Mouse (Mus musculus): ENCODE measurements at regions not wholly inside any gene's neighbourhood (a gene's known extent, or its start where the extent isn't known, plus 50 kb on each side); places are given as distances from the start of the nearest gene placed in this dataset.

GRCm38 (mm10) chr15:97465366-97465765, 218.3 kb upstream of the Amigo2 start:
- Histone ChIP-seq H3K36me3 (no peaks in the 10 kb centered on the region), H3K4me2 (no peak overlapping the region), H3K27ac (no peak overlapping the region), H3K27me3 (no peaks in the 10 kb centered on the region), H3K9ac (no peak overlapping the region), H3K9me3 (replicated peaks) (no peaks in the 10 kb centered on the region), H3K4me3 (replicated peaks) (no peak overlapping the region), H3K4me1 (peaks cover 7% of the 10 kb centered on the region)
- 76% methylated on average over 8 of the region's 8 CpGs for WGBS
- no peak for ATAC-seq (replicated peaks; ENCODE audit: low FRiP score)

- no peak for ATAC-seq (replicated peaks; ENCODE audit: low FRiP score)
- Histone ChIP-seq H3K36me3 (no peaks in the 10 kb centered on the region), H3K27me3 (no peaks in the 10 kb centered on the region), H3K9me3 (replicated peaks) (no peaks in the 10 kb centered on the region), H3K4me2 (no peak overlapping the region), H3K4me3 (replicated peaks) (no peak overlapping the region), H3K27ac (no peak overlapping the region), H3K4me1 (peaks cover 7% of the 10 kb centered on the region), H3K9ac (no peak overlapping the region)
- WGBS = 79% methylated on average over 9 of the region's 9 CpGs
These were observed 217.7 kb upstream of the Amigo2 start for GRCm38 (mm10) chr15:97464737-97465136.

- H3K4me1 ChIP-seq = 0 out of 2 replicates have a peak, but pooled peaks cover 4% of the 10 kb centered on the region
- H3K27ac ChIP-seq = no peak overlapping the region
- H3K4me3 ChIP-seq (replicated peaks) = no peak overlapping the region
- H3K9me3 ChIP-seq (replicated peaks) = no peaks in the 10 kb centered on the region
- no peaks in the 10 kb centered on the region for H3K36me3 ChIP-seq
- ATAC-seq (replicated peaks; ENCODE audit: low FRiP score) = no peak
- H3K4me2 ChIP-seq = no peak overlapping the region
- H3K27me3 ChIP-seq = no peaks in the 10 kb centered on the region
- H3K9ac ChIP-seq = no peak overlapping the region
- 68% methylated on average over 2 of the region's 2 CpGs for WGBS
These were observed 215.5 kb upstream of the Amigo2 start for GRCm38 (mm10) chr15:97462587-97462986.

GRCm38 (mm10) chr15:97462006-97462405, 214.9 kb upstream of the Amigo2 start:
- no peaks in the 10 kb centered on the region for H3K36me3 ChIP-seq
- 85% methylated on average over 7 of the region's 7 CpGs for WGBS
- no peak overlapping the region for H3K9ac ChIP-seq
- no peak for ATAC-seq (replicated peaks; ENCODE audit: low FRiP score)
- no peaks in the 10 kb centered on the region for H3K9me3 ChIP-seq (replicated peaks)
- 0 out of 2 replicates have a peak, but pooled peaks cover 4% of the 10 kb centered on the region for H3K4me1 ChIP-seq
- H3K4me3 ChIP-seq (replicated peaks) = no peak overlapping the region
- H3K27me3 ChIP-seq = no peaks in the 10 kb centered on the region
- H3K4me2 ChIP-seq = no peak overlapping the region
- no peak overlapping the region for H3K27ac ChIP-seq

GRCm38 (mm10) chr15:97461060-97461459, 214.0 kb upstream of the Amigo2 start:
- no peaks in the 10 kb centered on the region for H3K36me3 ChIP-seq
- 79% methylated on average over 7 of the region's 7 CpGs for WGBS
- no peak for ATAC-seq (replicated peaks; ENCODE audit: low FRiP score)
- no peaks in the 10 kb centered on the region for H3K27me3 ChIP-seq
- no peak overlapping the region for H3K4me3 ChIP-seq (replicated peaks)
- H3K4me2 ChIP-seq = no peak overlapping the region
- 0 out of 2 replicates have a peak, but pooled peaks cover 4% of the 10 kb centered on the region for H3K4me1 ChIP-seq
- H3K9ac ChIP-seq = no peak overlapping the region
- no peaks in the 10 kb centered on the region for H3K9me3 ChIP-seq (replicated peaks)
- no peak overlapping the region for H3K27ac ChIP-seq

- no peak for ATAC-seq (replicated peaks; ENCODE audit: low FRiP score)
These were observed 213.3 kb upstream of the Amigo2 start for GRCm38 (mm10) chr15:97460360-97460719.

GRCm38 (mm10) chr15:97459606-97460359, 212.7 kb upstream of the Amigo2 start:
- Histone ChIP-seq H3K4me3 (replicated peaks) (no peak overlapping the region), H3K27ac (no peak overlapping the region), H3K4me1 (peaks cover 8% of the 10 kb centered on the region; the same call in 1 of the 2 replicates), H3K4me2 (no peak overlapping the region), H3K27me3 (no peaks in the 10 kb centered on the region), H3K36me3 (no peaks in the 10 kb centered on the region), H3K9ac (no peak overlapping the region), H3K9me3 (replicated peaks) (no peaks in the 10 kb centered on the region)
- ATAC-seq (replicated peaks; ENCODE audit: low FRiP score) = no peak
- 82% methylated on average over 19 of the region's 19 CpGs for WGBS

More at GRCm38 (mm10) chr15:97460360-97460719, 213.3 kb upstream of the Amigo2 start:
- H3K4me3 ChIP-seq (replicated peaks) = no peak overlapping the region
- 86% methylated on average over 7 of the region's 7 CpGs for WGBS
- no peaks in the 10 kb centered on the region for H3K9me3 ChIP-seq (replicated peaks)
- H3K36me3 ChIP-seq = no peaks in the 10 kb centered on the region
- H3K27me3 ChIP-seq = no peaks in the 10 kb centered on the region
- H3K27ac ChIP-seq = no peak overlapping the region
- no peak overlapping the region for H3K4me2 ChIP-seq
- H3K9ac ChIP-seq = no peak overlapping the region
- peaks cover 8% of the 10 kb centered on the region; the same call in 1 of the 2 replicates for H3K4me1 ChIP-seq

GRCm38 (mm10) chr15:97458748-97459221, 211.7 kb upstream of the Amigo2 start:
- Histone ChIP-seq H3K4me3 (replicated peaks) (no peak overlapping the region), H3K9ac (no peak overlapping the region), H3K4me2 (peak overlapping the region; percentile 35), H3K9me3 (replicated peaks) (no peaks in the 10 kb centered on the region), H3K27me3 (no peaks in the 10 kb centered on the region), H3K4me1 (peaks cover 8% of the 10 kb centered on the region; the same call in 1 of the 2 replicates), H3K27ac (no peak overlapping the region), H3K36me3 (no peaks in the 10 kb centered on the region)
- 74% methylated on average over 11 of the region's 11 CpGs for WGBS
- no peak for ATAC-seq (replicated peaks; ENCODE audit: low FRiP score)

GRCm38 (mm10) chr15:97458139-97458747, 211.2 kb upstream of the Amigo2 start:
- H3K4me1 ChIP-seq = peaks cover 8% of the 10 kb centered on the region; the same call in 1 of the 2 replicates
- H3K4me3 ChIP-seq (replicated peaks) = no peak overlapping the region
- H3K36me3 ChIP-seq = no peaks in the 10 kb centered on the region
- no peak overlapping the region for H3K27ac ChIP-seq
- no peaks in the 10 kb centered on the region for H3K9me3 ChIP-seq (replicated peaks)
- 34% methylated on average over 17 of the region's 17 CpGs for WGBS
- peak overlapping the region; percentile 35 for H3K4me2 ChIP-seq
- H3K9ac ChIP-seq = no peak overlapping the region
- H3K27me3 ChIP-seq = no peaks in the 10 kb centered on the region
- no peak for ATAC-seq (replicated peaks; ENCODE audit: low FRiP score)

GRCm38 (mm10) chr15:97457468-97457867, 210.4 kb upstream of the Amigo2 start:
- ATAC-seq (replicated peaks; ENCODE audit: low FRiP score) = no peak
- 85% methylated on average over 8 of the region's 8 CpGs for WGBS
- peaks cover 8% of the 10 kb centered on the region; the same call in 1 of the 2 replicates for H3K4me1 ChIP-seq
- H3K4me3 ChIP-seq (replicated peaks) = no peak overlapping the region
- no peaks in the 10 kb centered on the region for H3K9me3 ChIP-seq (replicated peaks)
- H3K36me3 ChIP-seq = no peaks in the 10 kb centered on the region
- no peaks in the 10 kb centered on the region for H3K27me3 ChIP-seq
- H3K9ac ChIP-seq = no peak overlapping the region
- H3K27ac ChIP-seq = no peak overlapping the region
- no peak overlapping the region for H3K4me2 ChIP-seq

GRCm38 (mm10) chr15:97456991-97457390, 209.9 kb upstream of the Amigo2 start:
- no peak for ATAC-seq (replicated peaks; ENCODE audit: low FRiP score)
- WGBS = 93% methylated on average over 16 of the region's 16 CpGs
- no peak overlapping the region for H3K4me3 ChIP-seq (replicated peaks)
- H3K36me3 ChIP-seq = no peaks in the 10 kb centered on the region
- H3K27me3 ChIP-seq = no peaks in the 10 kb centered on the region
- no peak overlapping the region for H3K9ac ChIP-seq
- no peaks in the 10 kb centered on the region for H3K9me3 ChIP-seq (replicated peaks)
- no peak overlapping the region for H3K4me2 ChIP-seq
- peaks cover 8% of the 10 kb centered on the region; the same call in 1 of the 2 replicates for H3K4me1 ChIP-seq
- no peak overlapping the region for H3K27ac ChIP-seq

- no peak overlapping the region for H3K9ac ChIP-seq
- H3K4me1 ChIP-seq = peaks cover 8% of the 10 kb centered on the region; the same call in 1 of the 2 replicates
- no peaks in the 10 kb centered on the region for H3K27me3 ChIP-seq
- no peak for ATAC-seq (replicated peaks; ENCODE audit: low FRiP score)
- no peak overlapping the region for H3K4me2 ChIP-seq
- no peaks in the 10 kb centered on the region for H3K9me3 ChIP-seq (replicated peaks)
- no peak overlapping the region for H3K27ac ChIP-seq
- no peaks in the 10 kb centered on the region for H3K36me3 ChIP-seq
- H3K4me3 ChIP-seq (replicated peaks) = no peak overlapping the region
- WGBS = 40% methylated on average over 5 of the region's 5 CpGs
These were observed 208.6 kb upstream of the Amigo2 start for GRCm38 (mm10) chr15:97455672-97456071.
